Mouse (Mus musculus) stomach, postnatal 0 days (tissue): ENCODE data around the gene Tfip11. TPM values are rescaled to one million over a fixed set of nuclear protein-coding genes. Genes with fewer than 3 reads are reported as not detected.

ENCODE experiments used
- ATAC-seq: fragments of 200-750 bp; cut with Nextera tagmentation; 2 replicates; pipeline ENCODE4 v1.8.0; 2017; ENCODE audit not compliant: low FRiP score, low TSS enrichment
- DNase-seq: peaks from one replicate; pipeline ENCODE4 v3.0.0-alpha.2; 2016; ENCODE audit warnings: low spot score
- H3K27ac ChIP-seq: fragments of 300-500 bp; sonication (generic); replicated peaks from 2 replicates; pipeline ENCODE4 v1.5.1; 2014; ENCODE audit warnings: mild to moderate bottlenecking, control low read depth
- H3K27me3 ChIP-seq: fragments of 300-500 bp; sonication (generic); 2 replicates; pipeline ENCODE4 v1.6.1; 2014; ENCODE audit warnings: low read length; ENCODE audit not compliant: control insufficient read depth, insufficient read depth
- H3K36me3 ChIP-seq: fragments of 300-500 bp; sonication (generic); 2 replicates; pipeline ENCODE4 v1.6.1; 2014; ENCODE audit warnings: low read length, mixed read lengths; ENCODE audit not compliant: control insufficient read depth, insufficient read depth
- H3K4me1 ChIP-seq: fragments of 300-500 bp; sonication (generic); replicated peaks from 2 replicates; pipeline ENCODE4 v1.6.1; 2014; ENCODE audit warnings: antibody characterized with exemption; ENCODE audit not compliant: control insufficient read depth, insufficient read depth
- H3K4me2 ChIP-seq: fragments of 300-500 bp; sonication (generic); replicated peaks from 2 replicates; pipeline ENCODE4 v1.6.1; 2014; ENCODE audit warnings: low read depth, mild to moderate bottlenecking, control low read depth, moderate library complexity
- H3K4me3 ChIP-seq: fragments of 300-500 bp; sonication (generic); 2 replicates; pipeline ENCODE4 v1.5.1; 2014; ENCODE audit warnings: low read depth, low read length, control low read depth
- H3K9ac ChIP-seq: fragments of 300-500 bp; sonication (generic); 2 replicates; pipeline ENCODE4 v1.6.1; 2014; ENCODE audit warnings: mild to moderate bottlenecking, low read length, control low read depth, mixed read lengths
- H3K9me3 ChIP-seq: fragments of 300-500 bp; sonication (generic); 2 replicates; pipeline ENCODE4 v1.6.1; 2016; ENCODE audit warnings: low read length; ENCODE audit not compliant: control insufficient read depth
- CTCF ChIP-seq: IDR thresholded peaks from 2 replicates; pipeline ENCODE4 v1.5.1; 2016; ENCODE audit warnings: antibody characterized with exemption, low read depth, mild to moderate bottlenecking, moderate library complexity
- EP300 ChIP-seq: optimal IDR thresholded peaks from 2 replicates; pipeline ENCODE3; 2016; ENCODE audit warnings: antibody characterized with exemption
- WGBS: fragments of 180-500 bp; shearing (Covaris S2); extraction: QIAGEN DNeasy Blood & Tissue Kit; methylation state at CpG from one replicate; pipeline ENCODE4 v1.1.7; 2014; 5-methylcytosine and 5-hydroxymethylcytosine counted together
- polyA plus RNA-seq: library from polyadenylated mRNA; unstranded; fragments of >200 nt; fragmentation: Nextera tagmentation; extraction: Ambion mirVana; gene quantifications from 2 replicates; pipeline ENCODE4 v1.2.1, GENCODE M21; 2015

The Tfip11 gene
- polyA plus RNA-seq, 1 experiment from 2014 or later, result 12.4 TPM

GRCm38 (mm10) chr5:112292343-112292980 is 33.7 kb upstream of the Tfip11 start:
- no peaks in the 10 kb centered on the region for H3K36me3 ChIP-seq
- H3K9me3 ChIP-seq, result no peaks in the 10 kb centered on the region
- no peak for ATAC-seq
- H3K4me2 ChIP-seq, result no peak overlapping the region
- peaks cover 4% of the 10 kb centered on the region; the same call in 1 of the 2 replicates for H3K4me1 ChIP-seq
- no peak overlapping the region for H3K27ac ChIP-seq
- WGBS, result 83% methylated on average over 17 of the region's 17 CpGs
- H3K27me3 ChIP-seq, result no peaks in the 10 kb centered on the region
- no peak overlapping the region for H3K9ac ChIP-seq
- H3K4me3 ChIP-seq, result no peak overlapping the region
- TF ChIP-seq EP300 (no peak), CTCF (no peak)
- no peak for DNase-seq

GRCm38 (mm10) chr5:112293800-112294199 is 32.4 kb upstream of the Tfip11 start:
- 55% methylated on average over 2 of the region's 2 CpGs for WGBS
- no peak for ATAC-seq

GRCm38 (mm10) chr5:112294696-112295095 is 31.5 kb upstream of the Tfip11 start:
- no peaks in the 10 kb centered on the region for H3K36me3 ChIP-seq
- ATAC-seq (no peak), DNase-seq (no peak)
- H3K27me3 ChIP-seq, result no peaks in the 10 kb centered on the region
- TF ChIP-seq EP300, result no peak
- TF ChIP-seq CTCF, result no peak
- H3K4me2 ChIP-seq, result no peak overlapping the region
- H3K9ac ChIP-seq, result no peak overlapping the region
- no peaks in the 10 kb centered on the region for H3K9me3 ChIP-seq
- H3K27ac ChIP-seq, result no peak overlapping the region
- no peaks in the 10 kb centered on the region for H3K4me1 ChIP-seq
- 81% methylated on average over 4 of the region's 4 CpGs for WGBS
- H3K4me3 ChIP-seq, result no peak overlapping the region

More at GRCm38 (mm10) chr5:112293800-112294199, 32.4 kb upstream of the Tfip11 start:
- no peak overlapping the region for H3K4me3 ChIP-seq
- H3K27me3 ChIP-seq, result no peaks in the 10 kb centered on the region
- no peak overlapping the region for H3K4me2 ChIP-seq
- no peaks in the 10 kb centered on the region for H3K36me3 ChIP-seq
- H3K27ac ChIP-seq, result no peak overlapping the region
- no peak for DNase-seq
- H3K9ac ChIP-seq, result no peak overlapping the region
- no peaks in the 10 kb centered on the region for H3K9me3 ChIP-seq
- TF ChIP-seq CTCF, result no peak
- no peak for TF ChIP-seq EP300
- no peaks in the 10 kb centered on the region for H3K4me1 ChIP-seq

GRCm38 (mm10) chr5:112295162-112295561 is 31.0 kb upstream of the Tfip11 start:
- Histone ChIP-seq H3K36me3 (no peaks in the 10 kb centered on the region), H3K9ac (no peak overlapping the region), H3K4me1 (no peaks in the 10 kb centered on the region), H3K4me2 (no peak overlapping the region), H3K27me3 (no peaks in the 10 kb centered on the region), H3K27ac (no peak overlapping the region), H3K9me3 (no peaks in the 10 kb centered on the region), H3K4me3 (no peak overlapping the region)
- WGBS, result 64% methylated on average over 8 of the region's 8 CpGs
- no peak for TF ChIP-seq EP300
- no peak for TF ChIP-seq CTCF
- ATAC-seq, result no peak
- DNase-seq, result no peak

GRCm38 (mm10) chr5:112295564-112295963 is 30.6 kb upstream of the Tfip11 start:
- no peaks in the 10 kb centered on the region for H3K9me3 ChIP-seq
- WGBS, result 72% methylated on average over 8 of the region's 8 CpGs
- TF ChIP-seq EP300, result no peak
- TF ChIP-seq CTCF, result no peak
- no peak for DNase-seq
- no peak overlapping the region for H3K27ac ChIP-seq
- H3K4me1 ChIP-seq, result no peaks in the 10 kb centered on the region
- H3K27me3 ChIP-seq, result no peaks in the 10 kb centered on the region
- no peak overlapping the region for H3K9ac ChIP-seq
- no peak for ATAC-seq
- no peak overlapping the region for H3K4me2 ChIP-seq
- H3K36me3 ChIP-seq, result no peaks in the 10 kb centered on the region
- H3K4me3 ChIP-seq, result no peak overlapping the region

- H3K4me1 ChIP-seq, result no peaks in the 10 kb centered on the region
- no peaks in the 10 kb centered on the region for H3K27me3 ChIP-seq
- 51% methylated on average over 6 of the region's 6 CpGs for WGBS
- no peaks in the 10 kb centered on the region for H3K36me3 ChIP-seq
- H3K9ac ChIP-seq, result no peak overlapping the region
- ATAC-seq, result no peak
- no peak for DNase-seq
- no peak overlapping the region for H3K4me2 ChIP-seq
- TF ChIP-seq EP300 (no peak), CTCF (no peak)
- 0 out of 2 replicates have a peak overlapping the region, but pooled peaks have one; percentile 13 for H3K27ac ChIP-seq
- H3K9me3 ChIP-seq, result no peaks in the 10 kb centered on the region
- no peak overlapping the region for H3K4me3 ChIP-seq
Observed at GRCm38 (mm10) chr5:112296404-112297181, 29.6 kb upstream of the Tfip11 start.
